Mouse (Mus musculus): ENCODE measurements around the gene Kcnj4.

DNA sequence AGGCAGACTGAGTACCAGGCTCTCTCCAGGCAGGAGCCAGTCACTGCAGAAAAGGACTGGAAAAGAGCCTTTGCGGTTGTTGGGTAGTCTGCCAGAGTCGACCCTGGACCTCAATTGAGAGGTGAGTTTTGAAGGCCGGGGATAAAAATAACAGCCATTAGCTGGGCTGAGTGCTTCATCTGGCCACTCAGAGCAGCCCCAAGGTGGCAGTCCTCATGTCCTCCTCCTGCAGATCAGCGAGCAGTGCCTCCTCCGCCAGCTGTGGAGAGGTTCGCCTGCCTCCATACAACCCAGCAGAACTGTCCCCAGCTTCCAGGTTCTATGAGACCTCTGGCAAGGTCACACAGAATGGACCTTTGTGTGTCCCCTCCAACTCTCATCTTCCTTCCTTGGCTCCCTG is 27.8 kb downstream of the Kcnj4 start:
- TF ChIP-seq POLR2A (IDR thresholded peaks at IDR 0.05; ENCODE audit: low read depth, low read length) (no peak), CTCF (IDR thresholded peaks at IDR 0.05; ENCODE audit: extremely low read depth, insufficient read length, insufficient replicate concordance, low read depth, low read length) (no peak)
